Mouse (Mus musculus) cortical plate, adult 2 months (tissue): ENCODE results near the gene Efcab1.

ENCODE experiments used
- CTCF ChIP-seq: fragments of 200-500 bp; IDR thresholded peaks from 2 replicates; pipeline ENCODE4 v1.5.1; 2011; ENCODE audit warnings: mild to moderate bottlenecking, control low read depth, low read length; ENCODE audit not compliant: insufficient read depth; ENCODE audit errors: extremely low read depth
- POLR2A ChIP-seq: fragments of 200-500 bp; IDR thresholded peaks from 2 replicates; pipeline ENCODE4 v1.6.1; 2011; ENCODE audit warnings: mild to moderate bottlenecking, low read length, control low read depth; ENCODE audit not compliant: insufficient read depth; ENCODE audit errors: extremely low read depth

GRCm38 (mm10) chr16:14884916-14885315 is 21.5 kb upstream of the Efcab1 start:
- TF ChIP-seq POLR2A (no peak), CTCF (no peak)
